Mouse (Mus musculus) E14TG2a.4 (cell line): ENCODE results near the gene Ush1g.

Source experiments
- CTCF ChIP-seq: conservative IDR thresholded peaks from 2 replicates; pipeline ENCODE4 v1.5.1; 2014; ENCODE audit warnings: low read length
- NANOG ChIP-seq: IDR thresholded peaks from 2 replicates; pipeline ENCODE4 v1.6.1; 2014; ENCODE audit warnings: borderline replicate concordance, low read length, mixed read lengths
- POU5F1 ChIP-seq: IDR thresholded peaks from 2 replicates; pipeline ENCODE4 v1.6.1; 2014; ENCODE audit warnings: low read length, borderline replicate concordance

GRCm38 (mm10) chr11:115359293-115359692, 37.5 kb upstream of the Ush1g start:
- no peak for TF ChIP-seq CTCF
- no peak for TF ChIP-seq POU5F1
- no peak for TF ChIP-seq NANOG
